Mouse (Mus musculus): Measurements from ENCODE around the gene 5830411N06Rik. TPM values are rescaled to one million over a fixed set of nuclear protein-coding genes. Genes with fewer than 3 reads are reported as not detected.

The 5830411N06Rik gene
- polyA plus RNA-seq, 1 experiment = not detected

- Histone ChIP-seq H3K4me3 (ENCODE audit: insufficient read depth, low read depth, low read length) (no peak overlapping the region), H3K27ac (ENCODE audit: insufficient read depth, low read depth, low read length) (no peak overlapping the region), H3K4me1 (ENCODE audit: control insufficient read depth, insufficient read depth, low read length) (no peaks in the 10 kb centered on the region)
- 82% methylated on average over 13 of the region's 13 CpGs for WGBS
- TF ChIP-seq POLR2A (IDR thresholded peaks at IDR 0.05; ENCODE audit: insufficient read depth, low read depth, low read length) (no peak), CTCF (IDR thresholded peaks at IDR 0.05; ENCODE audit: insufficient read depth, low read depth, low read length) (no peak)
Observed at GRCm38 (mm10) chr7:140224209-140224608, 22.9 kb upstream of the 5830411N06Rik start.

GRCm38 (mm10) chr7:140228476-140228875, 18.6 kb upstream of the 5830411N06Rik start:
- TF ChIP-seq POLR2A (IDR thresholded peaks at IDR 0.05; ENCODE audit: insufficient read depth, low read depth, low read length) (no peak), CTCF (IDR thresholded peaks at IDR 0.05; ENCODE audit: insufficient read depth, low read depth, low read length) (no peak)

GRCm38 (mm10) chr7:140231026-140231425, 16.1 kb upstream of the 5830411N06Rik start:
- no peaks in the 10 kb centered on the region for H3K4me1 ChIP-seq (ENCODE audit: control insufficient read depth, insufficient read depth, low read length)
- TF ChIP-seq POLR2A (IDR thresholded peaks at IDR 0.05; ENCODE audit: insufficient read depth, low read depth, low read length) (no peak), CTCF (IDR thresholded peaks at IDR 0.05; ENCODE audit: insufficient read depth, low read depth, low read length) (no peak)
- no peak overlapping the region for H3K27ac ChIP-seq (ENCODE audit: insufficient read depth, low read depth, low read length)
- WGBS = 75% methylated on average over 2 of the region's 2 CpGs
- no peak overlapping the region for H3K4me3 ChIP-seq (ENCODE audit: insufficient read depth, low read depth, low read length)

More at GRCm38 (mm10) chr7:140228476-140228875, 18.6 kb upstream of the 5830411N06Rik start:
- WGBS = 83% methylated on average over 13 of the region's 13 CpGs
- H3K27ac ChIP-seq (ENCODE audit: insufficient read depth, low read depth, low read length) = no peak overlapping the region
- no peak overlapping the region for H3K4me3 ChIP-seq (ENCODE audit: insufficient read depth, low read depth, low read length)
- no peaks in the 10 kb centered on the region for H3K4me1 ChIP-seq (ENCODE audit: control insufficient read depth, insufficient read depth, low read length)

- WGBS = 92% methylated on average over 3 of the region's 3 CpGs
- TF ChIP-seq CTCF (IDR thresholded peaks at IDR 0.05; ENCODE audit: insufficient read depth, low read depth, low read length) (no peak), POLR2A (IDR thresholded peaks at IDR 0.05; ENCODE audit: insufficient read depth, low read depth, low read length) (no peak)
- Histone ChIP-seq H3K4me3 (ENCODE audit: insufficient read depth, low read depth, low read length) (no peak overlapping the region), H3K4me1 (ENCODE audit: control insufficient read depth, insufficient read depth, low read length) (no peaks in the 10 kb centered on the region), H3K27ac (ENCODE audit: insufficient read depth, low read depth, low read length) (no peak overlapping the region)
Observed at GRCm38 (mm10) chr7:140233696-140234095, 13.4 kb upstream of the 5830411N06Rik start.

- Histone ChIP-seq H3K4me1 (ENCODE audit: control insufficient read depth, insufficient read depth, low read length) (no peaks in the 10 kb centered on the region), H3K27ac (ENCODE audit: insufficient read depth, low read depth, low read length) (no peak overlapping the region), H3K4me3 (ENCODE audit: insufficient read depth, low read depth, low read length) (no peak overlapping the region)
- 86% methylated on average over 7 of the region's 7 CpGs for WGBS
- TF ChIP-seq CTCF (IDR thresholded peaks at IDR 0.05; ENCODE audit: insufficient read depth, low read depth, low read length) (no peak), POLR2A (IDR thresholded peaks at IDR 0.05; ENCODE audit: insufficient read depth, low read depth, low read length) (no peak)
Observed at GRCm38 (mm10) chr7:140253780-140254299, 6.8 kb downstream of the 5830411N06Rik start.

- H3K27ac ChIP-seq (ENCODE audit: insufficient read depth, low read depth, low read length) = no peak overlapping the region
- H3K4me1 ChIP-seq (ENCODE audit: control insufficient read depth, insufficient read depth, low read length) = no peaks in the 10 kb centered on the region
- TF ChIP-seq CTCF (IDR thresholded peaks at IDR 0.05; ENCODE audit: insufficient read depth, low read depth, low read length) = no peak
- no peak for TF ChIP-seq POLR2A (IDR thresholded peaks at IDR 0.05; ENCODE audit: insufficient read depth, low read depth, low read length)
- H3K4me3 ChIP-seq (ENCODE audit: insufficient read depth, low read depth, low read length) = no peak overlapping the region
- WGBS = 90% methylated on average over 9 of the region's 9 CpGs
Observed at GRCm38 (mm10) chr7:140295746-140296145, 48.7 kb downstream of the 5830411N06Rik start.

- WGBS = 79% methylated on average over 6 of the region's 6 CpGs
Observed at GRCm38 (mm10) chr7:140296876-140297275, 49.8 kb downstream of the 5830411N06Rik start.

GRCm38 (mm10) chr7:140299416-140299815, 52.3 kb downstream of the 5830411N06Rik start:
- WGBS = 96% methylated on average over 3 of the region's 3 CpGs

More at GRCm38 (mm10) chr7:140296876-140297275, 49.8 kb downstream of the 5830411N06Rik start:
- no peak overlapping the region for H3K27ac ChIP-seq (ENCODE audit: insufficient read depth, low read depth, low read length)
- no peak for TF ChIP-seq CTCF (IDR thresholded peaks at IDR 0.05; ENCODE audit: insufficient read depth, low read depth, low read length)
- H3K4me1 ChIP-seq (ENCODE audit: control insufficient read depth, insufficient read depth, low read length) = no peaks in the 10 kb centered on the region
- H3K4me3 ChIP-seq (ENCODE audit: insufficient read depth, low read depth, low read length) = no peak overlapping the region

GRCm38 (mm10) chr7:140319861-140320385, 72.8 kb downstream of the 5830411N06Rik start:
- no peak overlapping the region for H3K4me3 ChIP-seq (ENCODE audit: insufficient read depth, low read depth, low read length)
- WGBS = 85% methylated on average over 3 of the region's 3 CpGs
- no peak for TF ChIP-seq POLR2A (IDR thresholded peaks at IDR 0.05; ENCODE audit: insufficient read depth, low read depth, low read length)
- TF ChIP-seq CTCF (IDR thresholded peaks at IDR 0.05; ENCODE audit: insufficient read depth, low read depth, low read length) = no peak

More at GRCm38 (mm10) chr7:140299416-140299815, 52.3 kb downstream of the 5830411N06Rik start:
- TF ChIP-seq POLR2A (IDR thresholded peaks at IDR 0.05; ENCODE audit: insufficient read depth, low read depth, low read length) (no peak), CTCF (IDR thresholded peaks at IDR 0.05; ENCODE audit: insufficient read depth, low read depth, low read length) (no peak)
- Histone ChIP-seq H3K4me3 (ENCODE audit: insufficient read depth, low read depth, low read length) (no peak overlapping the region), H3K4me1 (ENCODE audit: control insufficient read depth, insufficient read depth, low read length) (no peaks in the 10 kb centered on the region), H3K27ac (ENCODE audit: insufficient read depth, low read depth, low read length) (no peak overlapping the region)

More at GRCm38 (mm10) chr7:140319861-140320385, 72.8 kb downstream of the 5830411N06Rik start:
- H3K27ac ChIP-seq (ENCODE audit: insufficient read depth, low read depth, low read length) = no peak overlapping the region
- no peaks in the 10 kb centered on the region for H3K4me1 ChIP-seq (ENCODE audit: control insufficient read depth, insufficient read depth, low read length)

Measured in olfactory bulb, adult 2 months (tissue).